Mouse (Mus musculus) urinary bladder, postnatal 14 days (tissue): Measurements from ENCODE around the gene Syne1.
"Not testable (repeated sequence)": the region's sequence is repeated elsewhere in the genome, so short reads cannot be mapped to it uniquely, and the experiment has no call there.

Source experiments
- DNase-seq: peaks from one replicate; pipeline ENCODE4 v3.0.0; 2021; ENCODE audit warnings: low spot score

The Syne1 gene

GRCm38 (mm10) chr10:5515330-5515729, 36.0 kb downstream of the Syne1 start:
- DNase-seq: no peak

DNA sequence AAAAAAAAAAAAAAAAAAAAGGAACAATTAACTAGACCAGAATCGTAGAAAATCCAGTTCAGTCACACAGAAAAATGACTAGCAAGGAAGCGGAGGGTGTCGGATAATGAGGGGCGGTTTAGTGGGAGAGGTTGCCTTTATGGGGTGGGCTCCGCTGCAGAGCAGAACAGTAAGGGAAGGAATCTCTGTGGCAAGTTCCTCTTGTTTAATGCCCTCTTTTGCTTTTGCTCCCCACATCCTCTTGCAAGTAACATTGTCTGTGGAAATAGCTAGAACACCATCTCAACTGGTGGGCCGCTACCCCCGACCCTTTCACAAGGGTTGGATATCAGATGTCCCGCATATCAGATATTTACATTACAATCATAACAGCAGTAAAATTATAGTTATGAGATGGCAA, 37.1 kb downstream of the Syne1 start:
- DNase-seq: no peak

DNA sequence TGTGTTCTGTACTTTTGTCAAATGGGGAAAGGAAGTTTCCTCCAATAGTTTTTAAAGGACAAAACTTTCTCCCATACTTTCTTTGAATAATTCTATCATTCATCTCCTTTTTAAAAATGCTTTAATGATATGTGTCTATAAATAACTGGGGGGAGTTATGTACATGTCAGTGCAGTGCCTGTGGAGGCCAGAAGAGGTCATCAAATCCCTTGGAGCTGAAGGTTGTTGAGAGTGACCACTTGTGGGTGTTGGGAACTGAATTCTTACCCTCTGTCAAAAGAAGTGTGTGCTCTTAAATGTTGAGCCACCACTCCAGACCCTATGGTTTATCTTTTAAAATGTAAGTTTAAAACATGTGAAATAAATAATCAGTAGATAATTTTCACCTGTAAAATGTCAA, 39.0 kb downstream of the Syne1 start:
- no peak for DNase-seq

DNA sequence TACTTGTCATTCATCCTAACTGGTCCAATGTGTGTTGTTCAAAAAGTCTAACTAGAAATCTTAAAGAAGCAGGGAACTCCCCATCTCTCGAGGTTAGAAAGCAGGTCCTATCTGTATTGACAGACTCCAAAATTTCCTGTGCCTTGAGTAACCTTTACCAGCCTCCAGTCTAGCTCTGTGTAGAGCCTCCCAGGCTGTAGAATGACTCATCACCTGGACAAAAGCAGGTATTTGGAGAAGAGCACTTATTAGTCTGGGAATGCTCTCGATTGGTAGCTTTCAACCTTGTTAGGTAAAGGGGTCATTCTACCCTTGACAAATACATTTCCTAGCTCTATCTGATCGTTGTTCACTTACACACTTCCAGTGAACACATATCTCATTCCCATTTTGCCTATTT, 39.9 kb downstream of the Syne1 start:
- no peak for DNase-seq

DNA sequence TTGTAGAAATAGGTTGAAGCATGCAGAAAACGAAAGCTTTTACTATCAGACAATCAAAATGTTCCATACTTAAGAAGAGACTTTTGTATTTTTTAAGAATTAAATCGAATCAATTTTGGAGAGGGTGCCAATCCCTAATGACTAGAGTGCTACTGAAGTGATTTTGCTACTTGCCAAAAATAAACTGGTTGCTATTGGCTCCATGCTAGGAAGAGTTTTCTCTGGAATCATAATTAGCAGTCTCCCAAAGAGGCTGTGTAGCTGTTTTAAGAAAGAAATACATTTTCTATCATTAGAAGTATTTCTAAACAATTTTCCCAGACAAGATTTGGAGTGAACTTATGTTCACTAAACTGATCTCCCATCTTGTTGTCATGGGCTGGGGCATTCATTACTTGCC, 43.8 kb downstream of the Syne1 start:
- DNase-seq: no peak

DNA sequence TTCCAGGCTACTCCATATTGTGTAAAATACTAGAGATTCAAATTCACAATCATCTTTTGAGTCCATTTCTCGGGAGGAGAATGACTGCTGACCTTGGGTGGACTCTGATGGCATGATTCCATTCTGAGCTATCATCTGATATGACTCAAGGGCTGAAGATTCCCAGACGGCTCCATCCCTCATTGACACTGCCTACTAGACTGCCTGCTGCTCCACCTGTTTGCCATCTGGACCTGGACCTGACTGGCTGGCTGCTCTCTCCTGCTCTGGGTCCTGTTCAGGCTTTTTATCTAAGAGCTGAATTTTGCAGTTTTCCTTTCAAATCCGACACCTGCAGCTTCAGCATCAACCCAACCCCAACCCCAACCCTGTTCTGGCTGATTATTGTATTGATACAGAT, 46.5 kb downstream of the Syne1 start:
- no peak for DNase-seq

DNA sequence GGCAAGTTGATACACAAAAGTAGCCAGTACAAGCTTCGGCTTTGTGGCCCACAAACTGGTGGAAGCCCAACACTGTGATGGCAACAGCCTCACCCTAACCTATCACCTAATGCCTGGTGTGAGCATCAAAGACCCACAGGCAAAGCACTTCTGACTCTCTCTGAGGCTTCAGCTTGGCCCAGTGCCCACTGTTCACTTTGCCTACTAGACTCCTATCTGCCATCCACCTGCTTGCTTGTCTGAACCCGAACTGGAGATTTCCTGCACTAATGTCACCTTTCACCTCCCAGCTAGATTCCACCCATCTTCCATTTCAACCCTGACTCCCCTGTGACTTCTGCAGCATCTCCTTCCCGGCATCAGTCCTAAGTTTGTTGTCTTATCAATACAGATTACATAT, 47.4 kb downstream of the Syne1 start:
- DNase-seq: no peak

DNA sequence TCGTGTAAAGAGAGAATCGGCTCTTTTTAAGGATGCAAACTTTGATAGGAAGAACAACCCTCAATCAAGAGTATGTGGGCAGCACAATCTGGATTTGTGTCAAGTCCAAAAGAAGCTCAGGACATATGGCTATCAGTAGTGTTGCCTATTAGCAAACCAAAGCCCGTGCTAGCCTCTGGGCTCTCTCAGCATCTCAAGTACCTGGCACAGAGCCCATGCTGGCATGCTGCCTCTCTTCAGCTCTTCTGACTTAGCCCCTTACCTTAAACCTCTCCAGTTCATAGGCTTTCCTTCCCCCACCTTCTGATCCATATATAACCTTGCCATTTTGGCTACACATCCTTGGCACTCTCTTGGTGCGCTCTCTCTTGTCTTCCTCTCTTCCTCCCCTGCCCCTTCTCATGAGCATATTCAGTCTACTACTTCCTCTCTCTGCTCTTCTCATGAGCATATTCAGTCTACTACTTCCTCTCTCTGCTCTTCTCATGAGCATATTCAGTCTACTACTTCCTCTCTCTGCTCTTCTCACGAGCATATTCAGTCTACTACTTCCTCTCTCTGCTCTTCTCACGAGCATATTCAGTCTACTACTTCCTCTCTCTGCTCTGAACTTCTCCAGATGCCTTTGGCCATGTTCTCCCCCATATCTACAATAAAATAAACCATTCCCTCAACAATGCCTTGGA, 51.5 kb downstream of the Syne1 start:
- DNase-seq: not testable (repeated sequence)

- no peak for DNase-seq
Observed at GRCm38 (mm10) chr10:5497859-5498258, 53.4 kb downstream of the Syne1 start.

DNA sequence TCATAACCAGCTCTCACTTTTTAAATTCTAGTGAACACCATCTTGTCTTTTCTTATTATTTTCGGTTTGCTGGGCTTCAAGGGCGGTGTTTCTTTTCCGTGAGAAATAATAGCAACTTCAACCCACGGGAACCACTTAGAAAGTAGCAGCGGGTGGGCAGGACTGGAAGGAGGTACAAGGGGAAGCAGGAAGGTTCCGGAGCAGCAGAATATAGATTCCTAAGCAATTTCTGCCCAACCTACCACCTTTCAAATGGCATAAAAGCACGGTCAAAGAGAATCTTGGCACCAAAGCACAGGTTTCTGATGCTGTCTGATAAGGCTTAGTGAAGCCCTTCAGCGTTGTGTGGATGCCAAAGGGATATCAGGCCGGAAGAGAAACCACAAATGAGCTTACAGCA, 60.2 kb downstream of the Syne1 start:
- no peak for DNase-seq

DNA sequence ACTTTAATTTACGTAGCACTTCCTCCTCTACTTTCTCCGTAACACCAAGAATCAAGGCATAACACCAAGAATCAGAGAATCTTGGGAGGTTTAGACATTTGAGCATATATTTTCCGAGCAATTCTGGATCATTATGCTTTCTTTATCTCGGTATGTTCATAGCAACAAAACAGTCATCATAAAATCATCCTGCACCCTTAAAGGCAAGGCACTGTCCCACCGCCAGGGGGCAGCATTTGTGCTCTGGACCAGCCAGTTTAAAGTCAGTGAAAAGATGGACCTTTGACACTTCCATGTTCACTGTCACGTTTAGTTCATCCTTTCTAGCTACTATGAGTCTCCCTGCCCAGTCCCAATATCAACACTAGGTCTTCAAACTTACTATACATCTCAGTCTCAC, 61.3 kb downstream of the Syne1 start:
- no peak for DNase-seq

DNA sequence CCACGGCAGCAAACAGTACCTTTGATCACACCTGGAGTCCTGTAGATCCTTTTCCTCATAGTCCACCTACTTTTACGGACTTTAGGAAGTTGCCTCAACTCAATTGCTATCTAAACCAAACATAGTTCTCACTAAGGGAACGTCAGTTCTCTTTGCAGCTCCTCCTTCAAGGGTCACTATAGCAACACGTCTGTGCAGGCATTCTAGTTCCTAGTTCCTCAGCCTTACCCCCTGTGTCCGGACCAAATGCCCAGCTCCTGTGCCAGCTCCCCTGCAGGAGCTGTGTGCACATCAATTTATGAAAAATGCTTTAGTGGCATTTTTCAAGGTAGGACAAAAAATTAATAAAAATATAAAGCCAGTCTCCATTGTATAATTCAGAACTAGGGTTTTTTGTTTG, 63.2 kb downstream of the Syne1 start:
- DNase-seq: no peak

DNA sequence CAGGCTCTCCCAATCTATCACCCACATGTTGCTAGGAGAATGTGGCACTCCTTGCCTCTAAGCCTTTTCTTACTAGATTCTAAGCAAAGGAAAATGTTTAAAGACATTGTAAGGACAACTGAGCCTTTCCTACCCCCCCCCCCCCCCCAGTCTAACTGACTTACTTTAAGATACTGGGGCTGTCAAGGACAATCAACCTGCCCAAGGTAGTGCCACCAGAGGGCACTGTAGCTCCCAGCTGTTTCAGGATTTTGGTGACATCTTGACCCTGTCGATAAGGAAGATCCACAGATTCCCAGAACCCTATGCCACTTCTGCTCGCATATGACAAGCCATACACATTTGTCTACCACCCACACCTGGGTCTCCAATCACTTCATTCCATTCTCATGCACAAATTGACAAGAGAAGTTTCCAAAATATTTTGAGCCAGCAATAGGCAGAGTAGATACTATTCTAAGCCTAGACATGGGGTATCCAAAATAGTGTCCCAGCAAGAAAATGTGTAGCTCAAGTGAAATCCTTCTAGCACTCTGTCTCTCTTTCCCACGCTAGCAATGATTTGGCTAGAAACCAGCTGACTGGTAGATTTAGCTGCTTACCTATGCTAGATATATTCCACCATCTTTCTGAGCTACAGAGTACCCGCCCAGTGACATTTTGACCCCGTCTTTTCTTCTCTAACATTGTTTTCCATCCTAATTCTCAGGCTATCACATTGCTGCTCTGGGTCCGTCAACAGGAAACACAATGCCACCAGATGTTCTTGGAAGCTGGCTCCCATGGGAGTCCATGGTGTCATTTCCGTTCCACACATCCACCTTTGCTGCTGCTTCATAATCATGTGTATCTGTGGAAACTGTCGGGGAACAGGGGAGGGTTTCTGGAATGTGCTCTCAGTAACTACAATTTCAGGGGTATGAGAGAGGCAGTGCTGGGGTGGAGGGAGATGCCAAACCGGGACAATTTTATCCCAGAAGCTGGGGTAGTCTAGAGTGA, 70.4 kb downstream of the Syne1 start:
- no peak for DNase-seq

GRCm38 (mm10) chr10:5480097-5480496, 71.2 kb downstream of the Syne1 start:
- peak; percentile 47 for DNase-seq

GRCm38 (mm10) chr10:5468638-5469037, 82.6 kb downstream of the Syne1 start:
- DNase-seq: no peak

GRCm38 (mm10) chr10:5453830-5454229, 97.5 kb downstream of the Syne1 start:
- DNase-seq: no peak

GRCm38 (mm10) chr10:5449944-5450343, 101.3 kb downstream of the Syne1 start:
- no peak for DNase-seq

- DNase-seq: no peak
Observed at GRCm38 (mm10) chr10:5447950-5448716, 103.1 kb downstream of the Syne1 start.

DNA sequence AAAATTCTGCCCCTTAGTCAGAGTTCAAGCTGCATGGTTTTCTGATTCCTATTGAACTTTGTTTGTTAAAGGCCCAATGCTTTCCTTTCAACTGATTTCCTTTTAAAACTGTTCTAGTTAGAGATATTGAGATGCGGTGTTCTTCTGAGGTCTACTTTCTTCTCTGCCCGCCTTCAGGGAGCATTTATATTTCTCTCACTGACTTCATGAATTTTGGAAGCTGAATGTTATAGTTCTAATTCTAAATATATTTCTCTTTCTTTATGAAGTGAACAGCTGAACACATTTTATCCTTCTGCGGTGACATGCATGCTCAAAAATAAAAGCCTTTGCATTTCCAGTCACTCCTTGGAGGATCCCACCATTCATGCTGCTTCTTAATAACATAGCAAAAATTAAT, 106.0 kb downstream of the Syne1 start:
- DNase-seq: no peak

DNA sequence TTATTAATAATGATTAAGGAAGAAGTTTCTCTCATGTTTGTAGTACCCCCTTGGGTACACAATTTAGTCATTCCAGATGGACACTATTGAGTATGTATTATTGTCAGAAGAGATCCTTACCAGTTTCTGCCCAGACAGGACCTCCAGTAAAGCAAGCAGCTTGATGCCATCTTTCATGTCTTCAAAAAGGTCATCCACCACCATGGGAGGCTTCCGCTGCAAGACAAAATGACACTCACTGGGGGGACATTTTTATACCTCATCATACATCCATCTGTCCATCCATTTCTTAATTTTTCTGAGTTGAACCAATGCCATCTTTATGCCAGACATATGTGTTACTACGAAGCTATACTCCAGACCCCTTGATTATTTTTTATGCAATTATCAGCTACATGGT, 108.3 kb downstream of the Syne1 start:
- no peak for DNase-seq

DNA sequence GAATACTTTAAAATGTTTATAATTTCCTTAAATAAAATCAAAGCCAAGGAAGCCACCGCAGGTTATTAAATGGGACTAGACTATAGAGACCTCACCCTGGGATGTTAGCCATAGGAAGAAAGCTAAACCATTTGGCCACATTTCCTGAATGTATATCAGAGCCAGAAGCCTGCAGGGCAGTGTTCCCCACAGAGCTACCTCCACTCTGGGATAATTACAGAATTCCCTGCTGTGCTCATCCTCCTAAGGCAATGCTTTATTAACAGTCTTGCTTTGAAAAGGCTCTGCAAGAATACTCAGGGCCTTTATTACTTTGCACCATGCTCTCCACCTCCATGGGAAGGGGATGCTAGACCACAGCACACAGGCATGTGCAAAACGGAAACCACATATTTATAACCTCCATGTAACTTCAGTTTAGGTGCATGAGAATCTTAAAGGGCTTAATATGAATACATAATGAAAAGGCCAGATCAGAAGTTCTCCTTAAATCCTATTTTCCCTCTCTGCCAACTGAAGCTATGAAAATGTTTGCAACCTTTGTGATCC, 111.4 kb downstream of the Syne1 start:
- no peak for DNase-seq

GRCm38 (mm10) chr10:5437766-5438165, 113.5 kb downstream of the Syne1 start:
- no peak for DNase-seq
